In the genomic region with DNA sequence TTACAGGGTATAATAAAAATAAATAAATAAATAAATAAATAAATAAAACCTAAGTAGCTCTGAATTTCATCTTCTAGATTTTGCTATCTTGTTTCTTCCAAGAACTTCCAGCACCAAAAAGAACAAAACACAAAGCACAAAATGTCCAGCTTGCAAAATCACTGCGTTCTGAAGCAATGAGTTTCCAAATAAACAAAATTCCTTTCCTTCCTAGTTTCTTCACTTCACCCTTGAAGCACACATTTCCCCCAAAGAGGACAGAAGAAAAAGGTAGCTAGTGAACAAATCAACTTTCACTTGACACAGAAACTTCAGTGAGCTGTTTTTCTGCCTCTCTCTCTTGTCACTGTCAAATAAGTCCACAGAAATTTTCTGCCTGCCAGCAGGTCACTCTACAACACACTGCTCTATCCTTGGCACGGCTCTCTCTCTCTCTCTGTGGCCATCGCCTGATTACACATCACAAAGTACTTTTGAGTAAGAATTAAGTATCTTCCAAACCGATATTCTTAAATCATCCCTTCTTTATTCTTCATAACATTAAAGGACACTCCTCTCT, we compare ENCODE assay signal across 21 mouse cellular contexts. TPM values are rescaled to one million over a fixed set of nuclear protein-coding genes. Genes with fewer than 3 reads are reported as not detected.
DNase-seq lines count a peak whose midpoint lies in the region; ATAC-seq and TF ChIP-seq lines count a peak whose summit lies in the region.
"Had no signal": no experiment of that assay in that cellular context is flagged by ENCODE, and none has a peak within 500 bp of the region (broad histone marks: within the 10 kb centered on the region; RNA-seq: fewer than 3 reads in every experiment).

No protein-coding gene starts in this region.

- H3K4me1 ChIP-seq in heart, embryonic 10.5 days, result no peaks in the 10 kb centered on the region
- H3K4me1 ChIP-seq in lung, embryonic 16.5 days (replicated peaks; ENCODE audit: control insufficient read depth, insufficient read depth, low read length), result peaks cover 2% of the 10 kb centered on the region
- H3K4me1 ChIP-seq in lung, adult 2 months (ENCODE audit: control insufficient read depth, insufficient read depth, low read length), result peaks cover 4% of the 10 kb centered on the region
- H3K4me1 ChIP-seq: embryonic facial prominence, embryonic 12.5 days; hindbrain, embryonic 12.5 days; limb, embryonic 12.5 days had no signal

- no peaks in the 10 kb centered on the region for H3K27me3 ChIP-seq in heart, embryonic 10.5 days (ENCODE audit: insufficient read depth, poor library complexity, severe bottlenecking)
- H3K27me3 ChIP-seq in lung, embryonic 16.5 days (ENCODE audit: control insufficient read depth, insufficient read depth, low read depth, low read length), result no peaks in the 10 kb centered on the region
- H3K27me3 ChIP-seq: embryonic facial prominence, embryonic 12.5 days; hindbrain, embryonic 12.5 days; limb, embryonic 12.5 days had no signal

- H3K4me2 ChIP-seq in lung, embryonic 16.5 days (ENCODE audit: low read depth, low read length), result no peak overlapping the region
- H3K4me2 ChIP-seq: embryonic facial prominence, embryonic 12.5 days; hindbrain, embryonic 12.5 days; limb, embryonic 12.5 days; midbrain, embryonic 11.5 days had no signal

- TF ChIP-seq POLR2A in lung, adult 2 months (IDR thresholded peaks at IDR 0.05; ENCODE audit: borderline replicate concordance, extremely low read depth, low read depth, low read length), result no peak

- no peak for ATAC-seq in lung, embryonic 16.5 days (ENCODE audit: low read depth)

- H3K9me3 ChIP-seq in heart, embryonic 10.5 days, result no peaks in the 10 kb centered on the region
- no peaks in the 10 kb centered on the region for H3K9me3 ChIP-seq in lung, embryonic 16.5 days (ENCODE audit: control insufficient read depth, low read length)
- H3K9me3 ChIP-seq: embryonic facial prominence, embryonic 12.5 days; hindbrain, embryonic 12.5 days; limb, embryonic 12.5 days had no signal

- DNase-seq in adrenal gland, postnatal 10 days, result peak; percentile 13
- DNase-seq in adrenal gland, postnatal 4 days (ENCODE audit: low spot score in 2 of 2), result no peak
- DNase-seq in heart, adult 9 months (ENCODE audit: low spot score in 2 of 2), result peak; percentile 4 to 8
- no peak for DNase-seq in heart, embryonic 10.5 days (ENCODE audit: low spot score)
- DNase-seq in lung, adult 2 months, result no peak
- DNase-seq in thymus, postnatal 4 days, result no peak
- no peak for DNase-seq in right cerebral cortex, adult 2 months (ENCODE audit: low spot score in 2 of 2)
- DNase-seq: cerebellum, adult 11 months; heart, postnatal 10 days; right cerebral cortex, postnatal 4 days; thymus, postnatal 25 days had no signal

- H3K27ac ChIP-seq in heart, embryonic 10.5 days, result no peak overlapping the region
- peak overlapping the region; percentile 1; the same call in 1 of the 2 replicates for H3K27ac ChIP-seq in lung, embryonic 16.5 days (ENCODE audit: low read length)
- H3K27ac ChIP-seq: embryonic facial prominence, embryonic 12.5 days; hindbrain, embryonic 12.5 days; limb, embryonic 12.5 days; liver, embryonic 14.5 days had no signal

- WGBS in heart, embryonic 10.5 days, result 66% methylated on average over 4 of the region's 4 CpGs
- 33% methylated on average over 4 of the region's 4 CpGs for WGBS in lung, embryonic 16.5 days
- 21% methylated on average over 4 of the region's 4 CpGs for WGBS in lung, adult 2 months

- H3K4me3 ChIP-seq in heart, embryonic 10.5 days, result no peak overlapping the region
- H3K4me3 ChIP-seq in lung, embryonic 16.5 days (ENCODE audit: low read length), result no peak overlapping the region
- no peak overlapping the region for H3K4me3 ChIP-seq in lung, adult 2 months (replicated peaks; ENCODE audit: extremely low read depth, low read depth, low read length)
- H3K4me3 ChIP-seq: embryonic facial prominence, embryonic 12.5 days; erythroblast, embryonic 14.5 days; hindbrain, embryonic 12.5 days; limb, embryonic 12.5 days had no signal

- H3K9ac ChIP-seq in lung, embryonic 16.5 days (ENCODE audit: low read length), result no peak overlapping the region
- H3K9ac ChIP-seq: embryonic facial prominence, embryonic 12.5 days; hindbrain, embryonic 12.5 days; limb, embryonic 12.5 days; liver, embryonic 14.5 days had no signal

- no peaks in the 10 kb centered on the region for H3K36me3 ChIP-seq in heart, embryonic 10.5 days
- no peaks in the 10 kb centered on the region for H3K36me3 ChIP-seq in lung, embryonic 16.5 days (ENCODE audit: control insufficient read depth, insufficient read depth, low read length)
- H3K36me3 ChIP-seq: embryonic facial prominence, embryonic 12.5 days; G1E; hindbrain, embryonic 12.5 days; limb, embryonic 12.5 days had no signal

- TF ChIP-seq CTCF in lung, adult 2 months (IDR thresholded peaks at IDR 0.05; ENCODE audit: insufficient read depth, low read length), result no peak

RNA-seq across cellular contexts. Expression of gene Acss3, which starts 6.7 kb away (rescaled TPM):
- total RNA-seq in adrenal gland, postnatal 10 days (2021), result 10 to 100 TPM in 1 of 2 experiments, 1 to 10 TPM in 1; 9.4 to 24.3 TPM
- 1 to 10 TPM; 5.1 TPM for total RNA-seq in adrenal gland, postnatal 4 days (2021)
- 1.7 and 2.4 TPM in 2 replicates for polyA plus RNA-seq in heart, embryonic 10.5 days (2016; fragmentation: Nextera tagmentation; extraction: Ambion mirVana)
- polyA plus RNA-seq in lung, embryonic 16.5 days (2015; fragmentation: Nextera tagmentation; extraction: Ambion mirVana), result 10.6 and 11.0 TPM in 2 replicates
- 1.9 and 2.9 TPM in 2 replicates for polyA plus RNA-seq in lung, adult 2 months (2012; rRNA removed)
- total RNA-seq: granulocyte monocyte progenitor cell, adult 5-6 weeks; monocyte, adult 5-6 weeks had no signal
- polyA plus RNA-seq: erythroblast, embryonic 14.5 days; G1E had no signal

Comparison
In these comparisons a context has a peak if more than half of its experiments do, and no peak if none do; other contexts are left out.
1. DNase-seq: peak in adrenal gland, postnatal 10 days (single experiment) and heart, adult 9 months (2 of 2); none in adrenal gland, postnatal 4 days (0 of 2), heart, embryonic 10.5 days (single experiment), lung, adult 2 months (single experiment), thymus, postnatal 4 days (single experiment) and right cerebral cortex, adult 2 months (0 of 2).